Mouse (Mus musculus) liver, embryonic 14.5 days (tissue): ENCODE results near the gene Six1. TPM values are rescaled to one million over a fixed set of nuclear protein-coding genes. Genes with fewer than 3 reads are reported as not detected.

Source experiments
- ATAC-seq: fragments of 200-750 bp; cut with Nextera tagmentation; 2 replicates; pipeline ENCODE4 v1.8.0; 2017; ENCODE audit warnings: moderate number of reproducible peaks, mild to moderate bottlenecking, moderate library complexity; ENCODE audit not compliant: insufficient read depth
- DNase-seq, 3 experiments: peaks; one replicate each; pipeline ENCODE4 v3.0.0-alpha.2; 2012 to 2013; ENCODE audit warnings: low read depth in 3 of 3, low spot score in 3 of 3
- H3K27ac ChIP-seq: fragments of 300-500 bp; sonication (generic); 2 replicates; pipeline ENCODE4 v1.5.1; 2014; ENCODE audit warnings: moderate library complexity, mild to moderate bottlenecking, control low read depth, inconsistent platforms
- H3K27me3 ChIP-seq: fragments of 300-500 bp; sonication (generic); 2 replicates; pipeline ENCODE4 v1.6.1; 2014; ENCODE audit warnings: mild to moderate bottlenecking, low read length, moderate library complexity; ENCODE audit not compliant: control insufficient read depth, insufficient read depth
- H3K36me3 ChIP-seq: fragments of 300-500 bp; sonication (generic); replicated peaks from 2 replicates; pipeline ENCODE4 v1.6.1; 2014; ENCODE audit warnings: low read depth; ENCODE audit not compliant: control insufficient read depth, insufficient read depth
- H3K4me1 ChIP-seq, 2 experiments: fragments of 200-500 bp in 1 of 2; fragments of 300-500 bp in 1 of 2; sonication (generic) in 1 of 2; replicated peaks; 2 replicates each; pipeline ENCODE4 v1.6.1; 2012 to 2014; ENCODE audit warnings: antibody characterized with exemption in 1 of 2, inconsistent platforms in 1 of 2, low read length in 1 of 2; ENCODE audit not compliant: control insufficient read depth in 2 of 2, insufficient read depth in 2 of 2
- H3K4me2 ChIP-seq: fragments of 300-500 bp; sonication (generic); 2 replicates; pipeline ENCODE4 v1.6.1; 2014; ENCODE audit warnings: low read depth, mild to moderate bottlenecking, control low read depth, moderate library complexity
- H3K4me3 ChIP-seq, 2 experiments: fragments of 200-500 bp in 1 of 2; fragments of 300-500 bp in 1 of 2; sonication (generic) in 1 of 2; 2 replicates each; pipeline ENCODE4 v1.5.1; 2012 to 2014; ENCODE audit warnings: low read depth in 2 of 2, low read length in 2 of 2, mild to moderate bottlenecking in 2 of 2, control low read depth in 1 of 2, inconsistent platforms in 1 of 2, moderate library complexity in 1 of 2; ENCODE audit not compliant: insufficient read depth in 1 of 2
- H3K9ac ChIP-seq: fragments of 300-500 bp; sonication (generic); replicated peaks from 2 replicates; pipeline ENCODE4 v1.6.1; 2014; ENCODE audit warnings: mild to moderate bottlenecking, control low read depth, moderate library complexity
- H3K9me3 ChIP-seq: fragments of 300-500 bp; sonication (generic); 2 replicates; pipeline ENCODE4 v1.6.1; 2016; ENCODE audit warnings: low read length, mixed read lengths; ENCODE audit not compliant: control insufficient read depth
- CTCF ChIP-seq: IDR thresholded peaks from 2 replicates; pipeline ENCODE4 v1.5.1; 2016; ENCODE audit warnings: antibody characterized with exemption, low read depth, control low read depth
- EP300 ChIP-seq: IDR thresholded peaks from 2 replicates; pipeline ENCODE4 v1.6.1; 2016; ENCODE audit warnings: antibody characterized with exemption, low read depth
- WGBS: fragments of 180-500 bp; shearing (Covaris S2); extraction: QIAGEN DNeasy Blood & Tissue Kit; methylation state at CpG from one replicate; pipeline ENCODE4 v1.1.7; 2014; ENCODE audit not compliant: insufficient replicate concordance; 5-methylcytosine and 5-hydroxymethylcytosine counted together
- polyA plus RNA-seq, 2 experiments: library from polyadenylated mRNA; depleted of rRNA in 1 of 2; stranded (reverse) in 1 of 2; unstranded in 1 of 2; fragments of >200 nt; fragmentation: Nextera tagmentation in 1 of 2; extraction: Ambion mirVana in 1 of 2; gene quantifications; 2 replicates each; pipeline versions ENCODE4 v1.2.1 to v1.2.3; 2012 to 2014

Six1 gene
- polyA plus RNA-seq, 2 experiments, result 0.07 TPM; not detected in 1

DNA sequence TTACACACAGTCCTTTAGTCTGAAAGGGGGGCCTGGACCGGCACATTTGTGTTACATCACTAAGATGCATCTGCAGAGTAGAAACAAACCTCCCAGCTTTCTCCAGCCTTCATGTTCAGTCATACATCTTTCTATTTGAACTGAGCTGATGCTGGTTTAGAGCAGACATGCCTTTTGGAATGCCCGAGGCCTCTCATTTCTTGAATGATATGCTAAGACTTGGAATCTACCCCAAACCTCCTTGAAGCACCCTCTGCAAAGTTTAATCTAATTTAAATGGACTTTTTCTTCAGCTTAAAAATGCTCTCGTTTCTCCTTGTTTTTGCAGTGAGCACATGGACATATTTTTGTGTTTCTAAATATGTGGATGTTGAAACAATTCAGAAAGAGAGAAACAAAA is 21.0 kb downstream of the Six1 start:
- WGBS, result 43% methylated on average over 3 of the region's 3 CpGs
- no peak overlapping the region for H3K9ac ChIP-seq
- ATAC-seq (no peak), DNase-seq (no peak)
- TF ChIP-seq CTCF, result no peak
- no peak for TF ChIP-seq EP300
- peaks cover 43% of the 10 kb centered on the region for H3K27me3 ChIP-seq
- H3K4me3 ChIP-seq, result no peak overlapping the region
- H3K4me1 ChIP-seq, result no peaks in the 10 kb centered on the region
- H3K4me2 ChIP-seq, result no peak overlapping the region
- H3K27ac ChIP-seq, result no peak overlapping the region
- no peaks in the 10 kb centered on the region for H3K9me3 ChIP-seq
- no peaks in the 10 kb centered on the region for H3K36me3 ChIP-seq

DNA sequence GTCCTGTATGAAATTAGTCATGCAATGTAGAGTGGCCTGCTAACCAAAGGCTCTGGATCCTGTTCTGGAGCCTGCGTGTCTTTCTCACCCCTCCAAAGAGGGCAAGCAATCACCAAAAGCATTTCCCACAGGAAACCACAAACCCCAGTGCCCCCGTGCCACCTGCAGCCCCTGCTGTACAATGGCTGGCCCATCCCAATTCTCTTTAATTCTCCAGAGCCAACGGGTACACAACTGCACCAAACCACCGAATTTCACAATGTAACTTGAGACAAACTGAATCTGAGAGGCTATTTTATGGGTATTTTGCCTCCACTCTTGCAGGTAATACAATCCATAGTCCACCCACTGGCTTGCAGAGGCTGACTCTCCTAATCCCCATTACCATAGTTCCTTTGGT is 22.4 kb downstream of the Six1 start:
- no peak overlapping the region for H3K4me3 ChIP-seq
- no peaks in the 10 kb centered on the region for H3K36me3 ChIP-seq
- peaks cover 32% of the 10 kb centered on the region for H3K27me3 ChIP-seq
- no peaks in the 10 kb centered on the region for H3K4me1 ChIP-seq
- no peaks in the 10 kb centered on the region for H3K9me3 ChIP-seq
- no peak for ATAC-seq
- no peak for DNase-seq
- TF ChIP-seq CTCF (no peak), EP300 (no peak)
- H3K9ac ChIP-seq, result no peak overlapping the region
- WGBS, result 11% methylated on average over 4 of the region's 4 CpGs
- no peak overlapping the region for H3K4me2 ChIP-seq
- H3K27ac ChIP-seq, result no peak overlapping the region

DNA sequence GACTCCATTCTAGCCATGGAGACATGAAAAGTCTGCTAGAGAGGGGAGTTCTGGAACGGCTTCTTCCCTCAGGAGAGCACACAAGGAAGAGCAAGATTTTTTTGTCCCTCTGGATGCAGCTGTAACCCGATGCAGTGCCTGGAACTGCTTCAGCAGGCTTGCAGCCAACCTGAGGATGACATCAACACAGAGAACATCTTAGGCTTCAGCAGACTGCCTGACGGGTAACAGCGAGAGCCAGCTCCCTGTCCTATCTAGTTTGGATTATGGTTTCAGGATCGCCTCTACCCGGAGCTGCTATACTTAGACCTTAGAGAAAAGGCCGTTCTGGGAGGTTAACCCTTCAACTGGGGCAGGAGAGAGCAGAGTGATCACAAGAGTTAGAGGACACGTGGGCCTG is 28.2 kb downstream of the Six1 start:
- Histone ChIP-seq H3K9me3 (no peaks in the 10 kb centered on the region), H3K4me1 (no peaks in the 10 kb centered on the region), H3K36me3 (no peaks in the 10 kb centered on the region), H3K4me3 (no peak overlapping the region), H3K27me3 (no peaks in the 10 kb centered on the region), H3K9ac (no peak overlapping the region), H3K4me2 (no peak overlapping the region), H3K27ac (no peak overlapping the region)
- TF ChIP-seq EP300 (no peak), CTCF (no peak)
- 66% methylated on average over 8 of the region's 8 CpGs for WGBS
- ATAC-seq, result no peak
- no peak for DNase-seq

DNA sequence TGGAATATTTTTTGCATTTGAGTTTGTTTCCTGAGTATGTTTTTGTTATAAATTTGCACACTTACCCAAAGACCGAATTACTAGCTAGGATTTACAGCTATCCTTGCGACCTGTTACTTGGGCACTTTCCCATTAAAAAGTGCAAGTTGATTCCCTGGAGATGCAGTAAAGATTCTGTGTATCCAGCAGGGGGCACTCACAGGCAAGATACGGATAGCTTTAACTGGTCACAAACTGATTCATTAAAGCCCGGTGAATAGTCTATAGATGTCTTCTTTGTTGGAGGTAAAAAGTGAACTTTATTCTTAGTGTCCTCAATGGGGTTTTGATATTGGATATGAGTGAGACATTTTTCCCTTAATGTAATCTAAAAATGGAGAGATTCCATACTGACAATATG is 32.7 kb downstream of the Six1 start:
- DNase-seq, result peak in 2 of 3 experiments; percentile 6 to 12
- no peaks in the 10 kb centered on the region for H3K9me3 ChIP-seq
- H3K4me1 ChIP-seq, result no peaks in the 10 kb centered on the region
- H3K36me3 ChIP-seq, result no peaks in the 10 kb centered on the region
- no peak overlapping the region for H3K27ac ChIP-seq
- no peak for ATAC-seq
- H3K27me3 ChIP-seq, result no peaks in the 10 kb centered on the region
- no peak overlapping the region for H3K4me2 ChIP-seq
- TF ChIP-seq EP300, result no peak
- TF ChIP-seq CTCF, result peak; percentile 59
- WGBS, result 6% methylated on average over 4 of the region's 4 CpGs
- H3K9ac ChIP-seq, result no peak overlapping the region
- H3K4me3 ChIP-seq, result no peak overlapping the region

DNA sequence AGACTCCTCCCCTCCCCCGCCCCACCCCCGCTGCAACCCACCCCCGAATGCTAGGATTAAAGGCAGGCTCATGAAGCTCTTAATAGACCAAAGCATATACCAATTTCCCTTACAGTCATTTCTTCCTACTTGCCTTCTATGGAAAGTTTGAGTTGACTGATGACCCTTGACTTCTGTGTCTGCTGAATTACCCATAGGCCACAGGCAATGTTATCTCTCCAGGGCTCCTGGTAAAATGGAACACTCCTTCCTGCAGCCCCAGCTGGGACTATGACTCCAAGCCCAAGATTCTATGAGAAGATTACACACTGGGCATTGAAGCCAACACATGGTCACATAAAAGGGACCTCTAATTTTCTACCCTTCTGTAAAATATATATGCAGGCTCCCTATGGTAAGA is 33.3 kb downstream of the Six1 start:
- WGBS, result 27% methylated on average over 3 of the region's 3 CpGs
- Histone ChIP-seq H3K4me2 (no peak overlapping the region), H3K4me1 (no peaks in the 10 kb centered on the region), H3K9ac (no peak overlapping the region), H3K4me3 (no peak overlapping the region), H3K27me3 (no peaks in the 10 kb centered on the region), H3K36me3 (no peaks in the 10 kb centered on the region), H3K9me3 (no peaks in the 10 kb centered on the region), H3K27ac (no peak overlapping the region)
- ATAC-seq (no peak), DNase-seq (no peak)
- no peak for TF ChIP-seq CTCF
- TF ChIP-seq EP300, result no peak

DNA sequence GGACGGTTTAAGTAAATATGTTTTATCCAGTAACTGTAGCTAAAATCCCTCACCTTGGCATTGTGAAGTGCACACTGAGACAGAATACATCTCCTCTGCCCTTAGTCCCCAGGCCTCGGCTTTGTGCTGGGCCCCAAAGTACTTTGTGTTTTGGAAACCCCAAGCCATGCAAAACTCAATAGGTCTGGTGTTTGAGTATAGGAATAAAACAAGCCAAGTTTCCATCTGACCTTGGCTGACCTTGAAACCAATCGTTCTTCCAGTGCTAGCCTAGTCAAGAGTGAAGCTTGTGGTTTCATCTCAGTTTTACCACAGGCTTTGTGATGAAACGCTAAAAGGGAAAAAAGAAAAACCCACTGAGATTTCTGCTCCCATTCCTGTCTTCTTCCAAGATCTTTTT is 34.8 kb downstream of the Six1 start:
- Histone ChIP-seq H3K9me3 (no peaks in the 10 kb centered on the region), H3K4me2 (no peak overlapping the region), H3K27me3 (no peaks in the 10 kb centered on the region), H3K36me3 (no peaks in the 10 kb centered on the region), H3K27ac (no peak overlapping the region), H3K9ac (no peak overlapping the region), H3K4me1 (no peaks in the 10 kb centered on the region), H3K4me3 (no peak overlapping the region)
- 47% methylated on average over 4 of the region's 4 CpGs for WGBS
- ATAC-seq (no peak), DNase-seq (no peak)
- TF ChIP-seq EP300 (no peak), CTCF (no peak)
